Mouse (Mus musculus) erythroid progenitor cell, adult 5-6 weeks (primary cell): ENCODE data around the gene Olfr1274-ps. TPM values are rescaled to one million over a fixed set of nuclear protein-coding genes. Genes with fewer than 3 reads are reported as not detected.
"Not testable (repeated sequence)": the region's sequence is repeated elsewhere in the genome, so short reads cannot be mapped to it uniquely, and the experiment has no call there.

Experiments
- ATAC-seq: replicated peaks from 2 replicates; pipeline ENCODE4 v1.8.0; 2016; ENCODE audit warnings: moderate number of reproducible peaks, mild to moderate bottlenecking, moderate TSS enrichment, inconsistent platforms; ENCODE audit not compliant: poor library complexity, low FRiP score, severe bottlenecking
- total RNA-seq, 2 experiments: library from RNA; stranded (forward) in 1 of 2; stranded (reverse) in 1 of 2; fragments of 150-400 nt in 1 of 2; fragments of 186-747, 209-891 nt in 1 of 2; gene quantifications; 2 replicates each; pipeline versions ENCODE4 v1.2.3 to v1.2.4; 2015 to 2017; ENCODE audit warnings: low replicate concordance in 2 of 2

The Olfr1274-ps gene
- not detected in 2 replicates for total RNA-seq (2015; ENCODE audit: low replicate concordance)
- not detected in 2 replicates for total RNA-seq (2017; ENCODE audit: low replicate concordance)

GRCm38 (mm10) chr2:90398633-90399107 is at the start of gene Olfr1274-ps:
Olfr1274-ps (plus strand) TSS chr2:90398683.
- not testable (repeated sequence) for ATAC-seq

GRCm38 (mm10) chr2:90351047-90351446 is 47.4 kb upstream of the Olfr1274-ps start:
- not testable (repeated sequence) for ATAC-seq

GRCm38 (mm10) chr2:90351540-90351939 is 46.9 kb upstream of the Olfr1274-ps start:
- peak; percentile 63; the same call in 1 of the 2 replicates for ATAC-seq

- peak; percentile 65; the same call in 1 of the 2 replicates for ATAC-seq
Measured at GRCm38 (mm10) chr2:90359229-90359628, 39.3 kb upstream of the Olfr1274-ps start.

GRCm38 (mm10) chr2:90360199-90360598 is 38.3 kb upstream of the Olfr1274-ps start:
- ATAC-seq: not testable (repeated sequence)

GRCm38 (mm10) chr2:90414110-90414821 is 15.8 kb downstream of the Olfr1274-ps start:
- not testable (repeated sequence) for ATAC-seq

GRCm38 (mm10) chr2:90422282-90422681 is 23.8 kb downstream of the Olfr1274-ps start:
- ATAC-seq: not testable (repeated sequence)

- ATAC-seq: not testable (repeated sequence)
Measured at GRCm38 (mm10) chr2:90424937-90425336, 26.5 kb downstream of the Olfr1274-ps start.

- not testable (repeated sequence) for ATAC-seq
Measured at GRCm38 (mm10) chr2:90428988-90429717, 30.7 kb downstream of the Olfr1274-ps start.

- ATAC-seq: peak; percentile 65
Measured at GRCm38 (mm10) chr2:90429782-90430181, 31.3 kb downstream of the Olfr1274-ps start.

- 0 out of 2 replicates have a peak, but pooled peaks have one; percentile 39 for ATAC-seq
Measured at GRCm38 (mm10) chr2:90437453-90437852, 39.0 kb downstream of the Olfr1274-ps start.

- not testable (repeated sequence) for ATAC-seq
Measured at GRCm38 (mm10) chr2:90440169-90440568, 41.7 kb downstream of the Olfr1274-ps start.

GRCm38 (mm10) chr2:90441811-90442210 is 43.3 kb downstream of the Olfr1274-ps start:
- ATAC-seq: not testable (repeated sequence)

GRCm38 (mm10) chr2:90443811-90444210 is 45.3 kb downstream of the Olfr1274-ps start:
- no peak for ATAC-seq

- no peak for ATAC-seq
Measured at GRCm38 (mm10) chr2:90448967-90449740, 50.7 kb downstream of the Olfr1274-ps start.

- ATAC-seq: no peak
Measured at GRCm38 (mm10) chr2:90452380-90452779, 53.9 kb downstream of the Olfr1274-ps start.
